Mouse (Mus musculus) c-Kit-negative CD71-positive TER-119-positive erythroid progenitor cells, embryonic 14.5 days (primary cell): Measurements from ENCODE around the gene Srsf10.

Source experiments
- DNase-seq: peaks from one replicate; pipeline ENCODE4 v3.0.0-alpha.2; 2013; ENCODE audit warnings: low read depth, low spot score

Gene Srsf10

DNA sequence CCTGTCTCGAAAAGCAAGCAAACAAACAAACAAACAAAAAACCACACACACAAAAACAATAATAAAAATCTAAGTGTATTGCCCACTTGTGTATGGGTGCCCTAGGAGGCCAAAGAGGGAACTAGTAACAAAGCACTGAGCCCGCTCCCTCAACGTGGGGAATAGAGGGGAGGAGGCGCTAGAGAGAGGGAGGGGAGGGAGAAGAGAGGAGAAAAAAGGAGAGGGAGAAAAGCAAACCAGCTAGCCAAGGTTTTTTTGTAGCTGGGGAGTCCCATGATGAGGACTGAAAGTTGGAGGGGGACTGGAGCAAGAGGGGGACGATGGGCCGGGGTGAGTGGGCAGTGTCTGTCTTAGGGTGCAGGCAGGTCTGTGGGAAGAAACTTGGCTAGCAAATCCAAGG, 467 bp upstream of the Srsf10 start:
- DNase-seq: no peak

DNA sequence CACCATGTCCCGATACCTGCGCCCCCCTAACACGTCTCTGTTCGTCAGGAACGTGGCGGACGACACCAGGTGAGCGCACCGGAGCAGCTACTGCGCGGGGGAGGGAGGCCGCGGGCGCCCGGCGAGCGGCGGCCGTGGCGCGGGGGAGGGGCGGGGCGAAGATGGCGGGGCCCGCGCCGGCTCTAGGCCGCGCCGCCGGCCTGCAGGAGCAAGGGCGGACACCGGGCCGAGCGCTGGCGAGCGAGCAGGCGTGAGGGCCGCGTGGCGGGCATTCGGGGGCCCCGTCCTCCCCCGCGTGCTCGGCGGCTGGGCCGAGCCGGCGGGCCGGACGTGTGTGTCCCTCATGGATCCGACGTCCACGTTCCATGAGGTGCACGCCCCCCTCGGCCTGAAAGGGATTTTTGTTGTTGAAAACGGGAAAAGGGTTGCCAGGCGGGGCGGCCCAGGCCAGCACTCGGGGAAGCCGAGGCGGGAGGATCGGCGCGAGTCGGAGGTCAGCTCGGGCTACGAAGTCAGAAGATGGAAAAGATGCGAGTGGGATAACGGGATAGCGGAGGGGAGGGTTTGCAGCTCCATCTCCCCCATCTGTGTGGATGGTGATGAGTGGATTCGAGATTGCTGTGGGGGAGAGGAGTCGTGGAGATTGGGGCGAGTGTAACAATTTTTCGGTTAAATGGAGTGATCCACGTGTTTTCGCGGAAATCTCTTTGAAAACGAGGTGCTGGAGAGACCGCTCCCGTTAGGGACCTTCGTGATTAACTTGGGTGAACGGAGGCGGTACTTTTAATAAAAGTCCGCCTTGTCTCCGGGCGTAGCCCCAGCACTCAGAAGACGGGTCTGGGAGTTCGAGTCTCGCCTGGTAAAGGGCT, 910 bp downstream of the Srsf10 start:
- DNase-seq: no peak

GRCm38 (mm10) chr4:135857597-135858186, 2.1 kb downstream of the Srsf10 start:
- DNase-seq: no peak

DNA sequence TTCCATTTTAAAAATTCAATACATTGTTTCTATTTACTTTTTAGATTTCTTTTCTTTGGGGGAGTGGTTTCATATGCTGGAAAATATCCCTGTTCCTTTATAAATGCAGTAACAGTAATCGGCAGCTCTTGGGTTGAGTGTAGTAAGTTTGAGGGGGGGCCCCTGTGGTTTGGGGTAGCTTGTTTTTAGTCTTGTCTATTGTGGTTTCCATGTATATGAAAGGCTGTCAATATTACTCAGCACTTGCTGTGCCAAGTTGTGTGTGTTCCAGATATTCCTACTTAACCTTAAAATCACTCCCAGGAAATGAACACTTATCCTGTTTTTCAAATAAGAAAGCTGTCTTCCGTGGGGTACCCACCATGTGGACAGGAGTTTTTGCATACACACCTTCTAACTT, 13.4 kb downstream of the Srsf10 start:
- no peak for DNase-seq

DNA sequence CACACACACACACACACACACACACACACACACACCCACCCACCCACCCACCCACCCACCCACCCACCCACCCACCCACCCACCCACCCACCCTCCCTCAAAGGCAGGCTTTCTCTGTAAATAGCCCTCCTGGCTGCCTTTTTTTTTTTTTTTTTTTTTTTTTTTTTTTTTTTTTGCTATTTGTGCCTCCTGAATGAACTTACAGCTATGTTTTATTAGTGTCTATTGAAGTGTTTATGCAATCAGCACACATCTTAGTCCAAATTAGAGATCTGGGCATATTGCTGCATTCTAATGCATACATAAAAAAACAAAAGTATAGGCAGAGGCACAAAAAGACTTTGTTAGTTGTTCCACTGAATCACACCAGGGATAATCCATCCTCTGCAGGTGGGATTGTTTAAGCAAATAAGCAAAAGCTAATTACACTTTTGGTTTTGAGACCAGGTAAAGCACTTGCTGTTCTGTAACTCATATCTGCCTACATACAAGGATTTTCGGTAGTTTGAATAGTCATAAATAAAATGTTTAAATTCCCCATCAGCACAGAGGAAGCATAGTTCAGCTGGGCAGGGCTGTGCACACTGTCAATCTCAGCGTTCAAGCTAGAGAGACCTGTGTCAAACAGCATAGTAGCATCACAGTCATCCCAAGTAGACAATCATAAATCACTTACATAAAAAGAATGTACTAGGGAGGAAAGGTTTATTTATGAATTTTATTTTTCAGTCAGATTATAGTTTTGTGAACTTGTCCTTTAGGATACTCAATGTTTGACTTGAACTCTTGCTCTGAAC, 14.9 kb downstream of the Srsf10 start:
- no peak for DNase-seq

GRCm38 (mm10) chr4:135872015-135872414, 16.5 kb downstream of the Srsf10 start:
- no peak for DNase-seq

GRCm38 (mm10) chr4:135872589-135873391, 17.2 kb downstream of the Srsf10 start:
- DNase-seq: no peak

DNA sequence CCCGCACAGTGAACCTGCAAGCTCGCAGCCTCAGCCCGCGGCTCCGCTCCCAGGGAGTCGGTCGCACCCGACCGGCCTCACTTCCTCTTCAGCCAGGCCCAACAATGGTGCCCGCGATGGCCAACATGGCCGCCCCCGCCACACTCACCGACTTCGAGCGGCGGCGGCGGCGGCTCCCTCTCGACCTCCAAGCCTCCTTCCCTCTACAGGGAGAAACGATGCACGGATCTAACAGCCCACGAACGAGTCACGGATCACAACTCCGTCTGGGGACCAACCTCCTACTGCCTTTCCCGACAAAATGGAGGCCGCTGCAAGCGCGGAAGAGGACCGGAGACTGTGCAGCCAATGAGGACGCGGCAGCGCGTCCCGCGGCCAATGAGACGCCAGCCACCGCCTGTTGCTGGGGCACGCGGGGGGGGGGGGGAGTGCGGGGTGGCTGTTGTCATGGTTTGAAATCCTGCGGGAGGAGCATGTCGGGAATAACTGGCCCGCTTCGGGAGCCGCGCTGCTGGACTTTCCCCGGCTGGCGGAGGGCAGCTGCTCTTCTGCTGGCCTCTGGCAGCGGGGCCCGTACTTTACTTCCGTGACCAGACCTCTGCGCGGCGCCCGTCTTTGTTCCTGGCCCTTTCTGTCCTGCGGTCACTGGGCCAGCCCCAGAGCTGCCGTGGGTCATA, 18.1 kb downstream of the Srsf10 start, which contains the start of gene Pnrc2:
Gene Pnrc2 (minus strand): TSS at position 325 of the 677 bp plus-strand sequence.
- peak; percentile 88 for DNase-seq

DNA sequence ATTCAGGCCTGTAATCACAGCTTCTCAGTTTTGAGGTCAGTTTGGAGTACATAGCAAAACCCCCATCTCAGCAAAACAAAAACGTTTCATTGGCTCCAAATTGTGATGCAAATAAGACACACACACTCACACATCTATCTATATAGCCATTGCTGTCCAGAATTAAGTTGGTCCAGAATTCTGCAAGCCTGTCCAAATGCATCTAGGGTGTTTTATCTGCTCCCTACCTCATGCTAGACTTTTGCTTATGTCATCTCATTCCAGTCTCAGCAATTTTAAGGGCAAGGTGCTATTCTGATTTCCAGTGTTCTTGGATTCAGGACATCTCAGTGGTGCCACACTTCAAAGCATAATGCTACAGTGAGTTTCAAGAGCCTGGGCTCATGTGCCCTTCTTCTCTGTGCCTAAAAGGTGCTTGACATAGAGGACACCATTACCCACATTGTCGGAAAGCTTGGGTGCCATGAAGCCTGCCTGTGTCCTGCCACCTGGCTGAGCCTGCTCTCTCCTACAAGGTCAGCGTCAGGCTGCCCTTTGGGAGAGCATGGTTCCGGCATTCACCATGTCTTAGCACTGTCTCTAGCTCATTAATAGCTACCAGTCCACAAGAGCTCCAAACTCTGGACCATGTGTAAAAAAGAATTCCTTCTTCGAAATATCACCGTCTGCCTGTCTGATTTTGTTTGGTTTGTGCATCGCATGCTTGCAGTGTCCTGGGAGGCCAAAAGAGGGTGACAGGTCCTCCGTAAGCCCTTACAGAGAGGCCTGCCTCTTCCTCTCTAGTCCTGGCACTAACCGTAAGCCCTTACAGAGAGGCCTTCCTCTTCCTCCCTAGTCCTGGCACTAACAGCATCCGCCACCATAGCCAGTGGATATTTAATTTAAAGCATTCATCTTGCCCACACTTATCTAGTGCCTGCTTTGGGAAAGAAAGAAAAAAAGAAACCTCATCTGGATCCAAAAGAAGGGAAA, 19.3 kb downstream of the Srsf10 start:
- DNase-seq: no peak

GRCm38 (mm10) chr4:135875546-135875945, 20.0 kb downstream of the Srsf10 start:
- no peak for DNase-seq

GRCm38 (mm10) chr4:135875991-135876582, 20.5 kb downstream of the Srsf10 start:
- no peak for DNase-seq

DNA sequence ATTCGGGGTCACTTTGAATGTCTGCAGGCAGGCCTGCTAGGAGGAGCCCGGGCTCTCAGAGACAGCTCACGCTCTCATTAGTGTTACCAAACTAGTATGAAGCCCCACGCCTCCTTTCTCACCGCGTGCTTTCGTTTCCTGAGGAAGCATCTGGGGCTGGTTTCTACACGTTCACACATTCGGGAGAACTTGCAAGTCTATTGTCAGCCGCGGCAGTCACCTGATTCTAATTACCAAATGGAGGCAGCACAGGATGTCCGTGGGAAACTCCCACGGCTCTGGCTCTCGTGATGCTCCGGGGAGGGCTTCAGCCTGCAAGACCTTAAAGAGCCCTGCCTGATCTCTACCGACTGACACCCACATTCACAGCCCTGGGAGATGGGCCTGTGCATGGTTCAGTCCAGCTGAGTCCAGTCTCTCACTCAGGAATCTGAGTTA, 21.1 kb downstream of the Srsf10 start:
- DNase-seq: no peak

GRCm38 (mm10) chr4:135877742-135878141, 22.2 kb downstream of the Srsf10 start:
- DNase-seq: no peak

GRCm38 (mm10) chr4:135879021-135879420, 23.5 kb downstream of the Srsf10 start:
- DNase-seq: no peak

GRCm38 (mm10) chr4:135880018-135880417, 24.5 kb downstream of the Srsf10 start:
- no peak for DNase-seq

DNA sequence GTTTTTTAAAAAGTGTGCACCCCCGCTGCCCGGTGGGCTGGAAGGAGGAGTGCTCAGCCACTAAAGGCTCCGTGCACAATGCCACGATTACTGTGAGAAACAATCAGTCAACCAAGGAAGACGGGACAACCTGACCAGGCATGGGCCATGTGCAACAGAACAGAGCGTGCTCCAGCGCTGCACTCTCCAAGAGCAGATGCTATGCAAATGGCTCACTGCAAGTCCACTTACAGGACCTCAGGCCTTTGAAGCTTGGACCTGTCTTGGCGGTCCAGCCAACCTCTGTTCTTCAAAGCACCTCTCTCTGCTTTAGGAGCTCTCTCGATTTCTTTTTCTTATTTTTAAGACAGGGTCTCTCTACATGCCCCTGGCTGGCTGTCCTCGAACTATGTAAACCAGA, 25.0 kb downstream of the Srsf10 start:
- DNase-seq: no peak

DNA sequence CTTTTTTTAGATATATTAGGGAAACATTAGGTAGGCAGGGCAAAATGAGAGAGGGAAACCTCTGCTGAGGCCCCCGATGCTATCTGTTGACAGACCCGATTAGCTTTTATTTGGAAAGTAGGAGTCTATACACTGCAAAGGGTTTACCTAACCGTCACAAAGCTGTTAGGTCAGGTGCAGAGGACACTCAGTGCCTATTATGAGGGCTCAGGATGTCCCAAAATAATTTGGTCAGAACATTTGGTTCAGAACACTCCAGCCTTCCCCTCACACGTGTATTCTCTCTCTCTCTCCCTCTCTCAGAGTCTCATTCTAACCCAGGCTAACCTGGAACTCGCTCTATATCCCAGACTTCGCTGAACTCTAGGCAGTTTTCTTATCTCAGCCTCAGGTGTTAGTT, 26.5 kb downstream of the Srsf10 start:
- DNase-seq: no peak

- DNase-seq: no peak
These were observed 27.9 kb downstream of the Srsf10 start for GRCm38 (mm10) chr4:135883401-135883851.

DNA sequence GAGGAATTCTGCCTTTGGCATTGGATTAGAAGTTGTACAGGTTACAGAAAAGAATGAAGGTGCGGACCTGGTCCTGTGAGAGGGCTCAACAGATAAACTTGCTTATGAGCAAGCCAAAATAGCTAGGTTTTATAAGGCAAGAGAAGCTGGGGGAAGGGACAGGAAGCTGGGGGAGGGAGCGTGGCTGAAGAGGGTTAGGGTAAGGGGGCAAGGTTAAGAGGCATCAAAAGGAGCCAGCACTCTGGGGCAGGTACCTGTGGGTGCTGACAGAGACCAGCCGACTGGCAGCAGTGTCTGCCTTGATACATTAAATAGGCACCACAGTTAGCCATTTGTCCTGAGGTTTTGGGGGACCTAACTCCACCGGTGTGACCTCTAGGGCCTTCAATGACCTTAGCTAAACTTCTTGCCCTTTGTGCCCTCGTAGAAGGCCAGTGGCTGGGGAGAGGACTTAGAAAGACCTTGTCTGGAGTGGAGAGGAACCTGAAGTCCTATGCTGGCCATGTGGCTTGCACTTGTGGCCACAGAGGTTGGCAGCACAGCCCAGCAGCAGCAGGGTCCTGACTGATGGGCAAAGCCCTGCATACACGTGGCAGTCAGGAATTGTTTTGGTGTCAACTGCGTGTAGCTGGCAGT, 28.5 kb downstream of the Srsf10 start:
- no peak for DNase-seq
